Mouse (Mus musculus) midbrain, embryonic 10.5 days (tissue): ENCODE data around the gene St6galnac5. TPM values are rescaled to one million over a fixed set of nuclear protein-coding genes. Genes with fewer than 3 reads are reported as not detected.

Source experiments
- DNase-seq: peaks from one replicate; pipeline ENCODE4 v3.0.0-alpha.2; 2017; ENCODE audit warnings: low spot score
- H3K27ac ChIP-seq: fragments of 300-500 bp; sonication (generic); replicated peaks from 2 replicates; pipeline ENCODE4 v1.5.1; 2016; ENCODE audit warnings: mild to moderate bottlenecking
- H3K27me3 ChIP-seq: fragments of 300-500 bp; sonication (generic); 2 replicates; pipeline ENCODE4 v1.6.1; 2016; ENCODE audit warnings: low read depth, mild to moderate bottlenecking; ENCODE audit not compliant: poor library complexity, severe bottlenecking
- H3K36me3 ChIP-seq: fragments of 300-500 bp; sonication (generic); 2 replicates; pipeline ENCODE4 v1.6.1; 2016; ENCODE audit warnings: mild to moderate bottlenecking, moderate library complexity
- H3K4me1 ChIP-seq: fragments of 300-500 bp; sonication (generic); 2 replicates; pipeline ENCODE4 v1.6.1; 2016
- H3K4me3 ChIP-seq: fragments of 300-500 bp; sonication (generic); 2 replicates; pipeline ENCODE4 v1.5.1; 2016; ENCODE audit warnings: mild to moderate bottlenecking, moderate library complexity
- H3K9me3 ChIP-seq: fragments of 300-500 bp; sonication (generic); replicated peaks from 2 replicates; pipeline ENCODE4 v1.6.1; 2016; ENCODE audit warnings: mild to moderate bottlenecking
- WGBS: fragments of 180-500 bp; shearing (Covaris S2); methylation state at CpG from one replicate; pipeline ENCODE4 v1.1.7; 2016; 5-methylcytosine and 5-hydroxymethylcytosine counted together
- polyA plus RNA-seq: library from polyadenylated mRNA; unstranded; fragments of >200 nt; fragmentation: Nextera tagmentation; extraction: Ambion mirVana; gene quantifications from 2 replicates; pipeline ENCODE4 v1.2.1, GENCODE M21; 2016

St6galnac5 gene
- polyA plus RNA-seq, 1 experiment from 2014 or later, result 1.5 TPM

- no peak for DNase-seq
- Histone ChIP-seq H3K4me1 (peaks cover 27% of the 10 kb centered on the region), H3K36me3 (no peaks in the 10 kb centered on the region), H3K9me3 (no peaks in the 10 kb centered on the region), H3K27me3 (no peaks in the 10 kb centered on the region), H3K27ac (no peak overlapping the region), H3K4me3 (no peak overlapping the region)
- 94% methylated on average over 11 of the region's 11 CpGs for WGBS
Measured at GRCm38 (mm10) chr3:152947031-152947640, 34.9 kb downstream of the St6galnac5 start.

- no peaks in the 10 kb centered on the region for H3K27me3 ChIP-seq
- DNase-seq, result no peak
- no peak overlapping the region for H3K4me3 ChIP-seq
- no peak overlapping the region for H3K27ac ChIP-seq
- no peaks in the 10 kb centered on the region for H3K9me3 ChIP-seq
- no peaks in the 10 kb centered on the region for H3K36me3 ChIP-seq
- WGBS, result 87% methylated on average over 3 of the region's 3 CpGs
- H3K4me1 ChIP-seq, result peaks cover 27% of the 10 kb centered on the region
Measured at GRCm38 (mm10) chr3:152944766-152945165, 37.3 kb downstream of the St6galnac5 start.

- 69% methylated on average over 11 of the region's 11 CpGs for WGBS
- Histone ChIP-seq H3K4me1 (peaks cover 27% of the 10 kb centered on the region), H3K27me3 (no peaks in the 10 kb centered on the region), H3K4me3 (no peak overlapping the region), H3K27ac (peak overlapping the region; percentile 17; the same call in 1 of the 2 replicates), H3K9me3 (no peaks in the 10 kb centered on the region), H3K36me3 (no peaks in the 10 kb centered on the region)
- DNase-seq, result peak; percentile 22
Measured at GRCm38 (mm10) chr3:152942985-152943384, 39.1 kb downstream of the St6galnac5 start.

- WGBS, result 92% methylated on average over 5 of the region's 5 CpGs
- H3K4me1 ChIP-seq, result peaks cover 27% of the 10 kb centered on the region
Measured at GRCm38 (mm10) chr3:152941671-152942070, 40.4 kb downstream of the St6galnac5 start.

GRCm38 (mm10) chr3:152936313-152936712 lies 45.7 kb downstream of the St6galnac5 start:
- no peaks in the 10 kb centered on the region for H3K36me3 ChIP-seq
- 91% methylated on average over 3 of the region's 3 CpGs for WGBS
- H3K4me3 ChIP-seq, result no peak overlapping the region
- H3K9me3 ChIP-seq, result no peaks in the 10 kb centered on the region
- H3K27ac ChIP-seq, result no peak overlapping the region
- H3K27me3 ChIP-seq, result no peaks in the 10 kb centered on the region
- no peak for DNase-seq
- no peaks in the 10 kb centered on the region for H3K4me1 ChIP-seq

More at GRCm38 (mm10) chr3:152941671-152942070, 40.4 kb downstream of the St6galnac5 start:
- no peak overlapping the region for H3K4me3 ChIP-seq
- H3K36me3 ChIP-seq, result no peaks in the 10 kb centered on the region
- no peaks in the 10 kb centered on the region for H3K27me3 ChIP-seq
- no peak overlapping the region for H3K27ac ChIP-seq
- no peak for DNase-seq
- H3K9me3 ChIP-seq, result no peaks in the 10 kb centered on the region

GRCm38 (mm10) chr3:152933737-152934136 lies 48.3 kb downstream of the St6galnac5 start:
- Histone ChIP-seq H3K27ac (no peak overlapping the region), H3K9me3 (no peaks in the 10 kb centered on the region), H3K36me3 (no peaks in the 10 kb centered on the region), H3K4me3 (no peak overlapping the region), H3K27me3 (no peaks in the 10 kb centered on the region), H3K4me1 (no peaks in the 10 kb centered on the region)
- no peak for DNase-seq
- 96% methylated on average over 3 of the region's 3 CpGs for WGBS

GRCm38 (mm10) chr3:152932544-152932943 lies 49.5 kb downstream of the St6galnac5 start:
- Histone ChIP-seq H3K4me3 (no peak overlapping the region), H3K9me3 (no peaks in the 10 kb centered on the region), H3K27ac (no peak overlapping the region), H3K4me1 (0 out of 2 replicates have a peak, but pooled peaks cover 5% of the 10 kb centered on the region), H3K36me3 (no peaks in the 10 kb centered on the region), H3K27me3 (no peaks in the 10 kb centered on the region)
- 92% methylated on average over 2 of the region's 2 CpGs for WGBS
- no peak for DNase-seq

- no peaks in the 10 kb centered on the region for H3K36me3 ChIP-seq
- WGBS, result 78% methylated on average over 4 of the region's 4 CpGs
- H3K27me3 ChIP-seq, result no peaks in the 10 kb centered on the region
- H3K27ac ChIP-seq, result no peak overlapping the region
- H3K4me3 ChIP-seq, result no peak overlapping the region
- peaks cover 5% of the 10 kb centered on the region; the same call in 1 of the 2 replicates for H3K4me1 ChIP-seq
- H3K9me3 ChIP-seq, result no peaks in the 10 kb centered on the region
- no peak for DNase-seq
Measured at GRCm38 (mm10) chr3:152932096-152932495, 50.0 kb downstream of the St6galnac5 start.

GRCm38 (mm10) chr3:152931354-152931753 lies 50.7 kb downstream of the St6galnac5 start:
- H3K36me3 ChIP-seq, result no peaks in the 10 kb centered on the region
- peaks cover 5% of the 10 kb centered on the region; the same call in 1 of the 2 replicates for H3K4me1 ChIP-seq
- DNase-seq, result no peak
- no peaks in the 10 kb centered on the region for H3K9me3 ChIP-seq
- no peaks in the 10 kb centered on the region for H3K27me3 ChIP-seq
- 82% methylated on average over 3 of the region's 3 CpGs for WGBS
- H3K27ac ChIP-seq, result no peak overlapping the region
- no peak overlapping the region for H3K4me3 ChIP-seq

- no peak overlapping the region for H3K4me3 ChIP-seq
- H3K27ac ChIP-seq, result no peak overlapping the region
- no peak for DNase-seq
- no peaks in the 10 kb centered on the region for H3K9me3 ChIP-seq
- H3K27me3 ChIP-seq, result no peaks in the 10 kb centered on the region
- H3K36me3 ChIP-seq, result no peaks in the 10 kb centered on the region
- H3K4me1 ChIP-seq, result peaks cover 9% of the 10 kb centered on the region; the same call in 1 of the 2 replicates
- WGBS, result 83% methylated on average over 7 of the region's 7 CpGs
Measured at GRCm38 (mm10) chr3:152929788-152930281, 52.2 kb downstream of the St6galnac5 start.

- 75% methylated on average over 10 of the region's 10 CpGs for WGBS
Measured at GRCm38 (mm10) chr3:152929256-152929787, 52.7 kb downstream of the St6galnac5 start.

GRCm38 (mm10) chr3:152928287-152928975 lies 53.6 kb downstream of the St6galnac5 start:
- Histone ChIP-seq H3K4me3 (no peak overlapping the region), H3K27ac (no peak overlapping the region), H3K27me3 (no peaks in the 10 kb centered on the region), H3K9me3 (no peaks in the 10 kb centered on the region), H3K36me3 (no peaks in the 10 kb centered on the region), H3K4me1 (peaks cover 9% of the 10 kb centered on the region; the same call in 1 of the 2 replicates)
- WGBS, result 78% methylated on average over 13 of the region's 13 CpGs
- no peak for DNase-seq

More at GRCm38 (mm10) chr3:152929256-152929787, 52.7 kb downstream of the St6galnac5 start:
- H3K27ac ChIP-seq, result no peak overlapping the region
- DNase-seq, result no peak
- no peaks in the 10 kb centered on the region for H3K27me3 ChIP-seq
- H3K9me3 ChIP-seq, result no peaks in the 10 kb centered on the region
- peaks cover 9% of the 10 kb centered on the region; the same call in 1 of the 2 replicates for H3K4me1 ChIP-seq
- no peaks in the 10 kb centered on the region for H3K36me3 ChIP-seq
- no peak overlapping the region for H3K4me3 ChIP-seq

- no peak overlapping the region for H3K4me3 ChIP-seq
- no peaks in the 10 kb centered on the region for H3K9me3 ChIP-seq
- no peaks in the 10 kb centered on the region for H3K36me3 ChIP-seq
- H3K4me1 ChIP-seq, result peaks cover 9% of the 10 kb centered on the region; the same call in 1 of the 2 replicates
- H3K27me3 ChIP-seq, result no peaks in the 10 kb centered on the region
- WGBS, result 82% methylated on average over 4 of the region's 4 CpGs
- DNase-seq, result no peak
- H3K27ac ChIP-seq, result no peak overlapping the region
Measured at GRCm38 (mm10) chr3:152926166-152926565, 55.9 kb downstream of the St6galnac5 start.
